Mouse (Mus musculus) left cerebral cortex, adult 8-10 months (tissue): ENCODE measurements at regions not wholly inside any gene's neighbourhood (a gene's known extent, or its start where the extent isn't known, plus 50 kb on each side); places are given as distances from the start of the nearest gene placed in this dataset.
A peak's percentile ranks its signal among the peaks of the same experiment; 100 is the strongest.

ENCODE experiments used
- DNase-seq, 2 experiments: peaks; one replicate each; pipeline ENCODE4 v3.0.0; 2022; ENCODE audit warnings: low spot score in 2 of 2

- no peak for DNase-seq
Observed at GRCm38 (mm10) chr14:39682306-39683000, 209.6 kb upstream of the Nrg3 start.

GRCm38 (mm10) chr14:39678228-39678627, 205.3 kb upstream of the Nrg3 start:
- DNase-seq: peak in 1 of 2 experiments; percentile 21

GRCm38 (mm10) chr14:39677556-39677955, 204.7 kb upstream of the Nrg3 start:
- peak in 1 of 2 experiments; percentile 39 for DNase-seq

GRCm38 (mm10) chr14:39638776-39639175, 165.9 kb upstream of the Nrg3 start:
- DNase-seq: no peak
